Mouse (Mus musculus) T-helper 17 cell (primary cell): ENCODE data around the gene Adamtsl1.

Experiments used
- in situ Hi-C, 2 experiments: fragments of 300-600 bp; cut with MboI, MseI; formaldehyde crosslinking; loops; 1 replicate in 1 of 2; 2 replicates in 1 of 2; pipeline ENCODE4 v1.15.1; 2025; ENCODE audit warnings: high pct_unique_total_duplicates in 2 of 2

The Adamtsl1 gene

DNA sequence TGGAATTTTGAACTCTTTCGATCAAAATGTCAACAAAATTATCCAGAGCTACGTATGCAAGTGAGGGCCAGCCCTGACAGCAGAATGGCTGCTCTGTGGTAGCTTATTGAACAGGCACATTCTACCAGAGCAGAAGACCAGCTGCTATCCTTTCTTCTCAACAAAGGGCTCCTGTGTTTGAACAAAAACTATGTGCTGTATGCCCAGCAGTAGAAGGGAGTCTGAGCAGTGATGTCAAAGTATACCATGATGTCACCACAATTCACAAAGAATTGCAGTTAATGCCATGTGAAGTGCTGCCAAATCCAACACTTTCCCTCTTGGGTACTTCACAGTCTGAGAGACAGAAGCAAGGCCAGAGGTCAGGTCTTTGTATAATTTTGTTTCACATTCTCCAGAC lies 675.9 kb downstream of the Adamtsl1 start:
- in situ Hi-C loops: loop anchor here in 1 of 2 experiments (10.0 kb wide), 1 partner anchor 735 kb away; no protein-coding TSS in a partner anchor

DNA sequence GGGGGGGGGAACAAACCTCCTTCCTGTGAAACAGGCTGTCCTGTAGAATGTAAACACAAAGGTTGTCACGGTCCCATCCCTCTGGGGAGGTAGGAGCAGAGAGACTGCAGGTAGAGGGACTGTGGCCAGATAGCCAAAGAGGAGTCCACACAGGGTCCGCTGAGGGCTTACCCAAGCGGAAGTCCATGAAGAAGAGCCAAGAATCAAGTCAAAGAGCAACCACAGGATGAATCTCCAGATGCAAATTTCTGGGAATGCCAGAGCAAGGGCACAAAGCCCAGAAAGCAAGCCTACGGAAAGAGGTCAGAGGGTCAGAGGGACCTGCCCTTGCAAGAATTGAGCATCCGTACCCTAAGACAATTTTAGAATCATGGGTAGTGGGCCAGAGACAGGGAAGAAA lies 677.2 kb downstream of the Adamtsl1 start:
- in situ Hi-C loops: loop anchor here in 1 of 2 experiments (10.0 kb wide), 1 partner anchor 734 kb away; no protein-coding TSS in a partner anchor

DNA sequence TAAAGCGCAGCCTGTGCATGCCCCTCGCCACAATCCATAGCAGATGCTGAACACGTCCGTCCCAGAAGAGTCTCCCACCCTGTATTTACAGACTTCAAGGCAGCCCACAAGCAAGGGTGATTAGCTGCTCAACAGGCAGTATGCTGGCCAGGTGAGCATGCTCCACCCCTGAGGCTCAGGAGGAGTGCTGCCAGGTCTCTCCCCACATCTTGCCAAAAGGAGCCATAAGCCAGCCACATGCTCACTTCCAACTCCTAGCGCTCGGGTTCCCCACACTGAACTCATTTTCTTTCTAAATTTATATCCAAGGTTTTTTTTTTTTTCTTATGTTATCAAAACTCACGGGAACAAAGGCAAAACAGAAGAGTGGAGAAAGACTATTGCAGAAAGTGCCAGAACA lies 687.8 kb downstream of the Adamtsl1 start:
- in situ Hi-C loops: no loop called here

DNA sequence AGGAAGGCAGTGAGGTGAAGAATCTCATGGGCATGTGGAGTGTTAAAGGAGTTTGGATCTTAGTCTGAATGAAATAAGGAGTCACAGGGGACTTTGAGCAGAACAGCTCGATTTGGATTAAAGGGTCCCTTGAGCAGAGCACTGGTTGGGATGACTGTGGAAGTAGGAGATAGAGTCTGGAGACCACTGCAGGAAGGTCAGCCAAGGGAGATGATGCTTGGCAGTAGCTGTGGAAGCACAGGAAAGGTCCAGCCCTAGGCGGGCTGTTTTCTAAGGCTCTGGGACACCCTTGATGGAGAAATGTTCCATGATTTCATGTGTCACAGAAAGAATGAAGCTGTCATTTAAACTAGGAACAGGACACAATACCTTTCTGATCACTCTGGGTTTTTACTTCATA lies 689.3 kb downstream of the Adamtsl1 start:
- in situ Hi-C loops: no loop called here

DNA sequence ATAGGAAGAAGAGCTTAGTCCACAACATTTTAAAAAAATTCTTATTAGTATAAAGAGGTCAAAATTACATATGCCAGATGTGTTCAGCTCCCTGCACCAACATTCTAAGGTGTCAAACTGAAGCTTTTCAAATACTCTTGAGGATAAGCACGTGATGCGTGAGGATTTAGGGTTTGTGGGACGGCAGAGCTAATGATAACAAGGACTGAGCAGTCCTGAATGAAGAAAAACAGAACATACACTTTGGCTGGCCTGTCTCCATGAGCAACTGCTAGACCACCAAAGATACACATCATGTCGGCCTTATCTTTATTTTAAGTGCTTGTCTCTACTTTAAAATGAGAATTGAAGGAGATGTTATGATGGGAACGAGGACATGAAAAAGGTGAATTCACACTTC lies 710.9 kb downstream of the Adamtsl1 start:
- in situ Hi-C loops: loop anchor here in 1 of 2 experiments (10.0 kb wide), 1 partner anchor 1310 kb away; no protein-coding TSS in a partner anchor

DNA sequence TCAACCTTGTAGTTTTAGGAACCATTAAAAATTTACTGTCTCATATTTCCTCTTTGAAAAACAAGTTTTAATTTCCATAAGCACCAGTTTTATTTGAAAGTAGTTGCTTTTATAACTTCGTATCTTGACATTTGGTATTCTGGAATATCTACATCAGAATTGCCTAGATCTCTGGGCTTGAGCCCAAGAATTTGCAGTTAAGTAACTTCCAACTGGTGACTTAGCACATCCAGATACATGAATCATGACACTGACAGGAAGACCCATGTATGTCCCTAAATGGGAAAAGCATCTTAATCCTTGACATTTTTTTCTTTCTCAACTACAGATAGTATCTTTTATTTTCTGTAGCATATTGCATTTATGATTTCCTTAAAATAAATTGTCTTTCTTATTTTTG lies 713.1 kb downstream of the Adamtsl1 start:
- in situ Hi-C loops: loop anchor here in 1 of 2 experiments (10.0 kb wide), 1 partner anchor 1308 kb away; no protein-coding TSS in a partner anchor

DNA sequence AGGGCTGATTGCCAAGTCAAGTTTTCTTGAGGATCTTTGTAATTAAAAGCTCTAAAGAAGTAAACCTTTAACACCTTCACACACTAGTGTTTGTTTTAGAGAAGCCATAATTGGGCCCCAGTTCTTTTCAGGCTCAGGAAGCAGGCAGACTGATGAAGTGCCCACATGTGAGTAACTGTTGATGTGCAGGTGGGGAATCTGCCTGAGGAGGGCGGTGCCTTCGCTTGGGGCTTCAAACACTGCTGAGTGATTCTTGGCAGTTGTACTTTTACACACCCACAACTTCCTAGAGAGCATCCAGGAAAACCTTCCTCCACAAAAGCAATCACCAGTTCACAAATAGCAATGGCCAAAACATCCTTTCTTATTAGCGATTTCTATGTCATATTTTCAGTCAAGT lies 719.2 kb downstream of the Adamtsl1 start:
- in situ Hi-C loops: no loop called here

DNA sequence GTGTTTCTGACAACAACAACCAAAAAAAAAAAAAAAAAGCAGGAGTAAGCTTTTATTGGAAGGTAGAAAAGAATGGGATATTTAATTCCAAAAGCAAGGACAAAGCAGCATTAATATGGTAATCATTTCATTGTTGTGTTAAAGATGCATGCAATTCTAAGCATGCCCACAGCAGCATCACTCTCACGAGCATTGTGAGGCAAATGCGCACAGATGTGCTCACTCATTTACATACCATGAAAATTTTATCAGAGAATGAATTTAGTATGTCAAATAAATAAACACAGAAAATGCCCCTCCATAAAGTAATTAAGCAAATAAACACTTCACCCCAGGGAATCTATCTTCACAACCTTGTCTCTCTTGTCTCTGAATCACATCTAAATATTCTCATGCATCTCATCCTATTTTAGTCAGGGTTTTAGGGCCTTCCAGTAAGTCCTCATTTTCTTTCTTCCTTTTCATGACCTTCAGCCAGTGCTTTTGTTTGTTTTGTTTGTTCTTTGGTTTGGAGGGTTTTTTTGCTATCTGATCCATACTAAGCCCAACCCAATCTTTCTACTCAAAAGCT lies 728.0 kb downstream of the Adamtsl1 start:
- in situ Hi-C loops: loop anchor here in 1 of 2 experiments (10.0 kb wide), 1 partner anchor 1003 kb away; no protein-coding TSS in a partner anchor

DNA sequence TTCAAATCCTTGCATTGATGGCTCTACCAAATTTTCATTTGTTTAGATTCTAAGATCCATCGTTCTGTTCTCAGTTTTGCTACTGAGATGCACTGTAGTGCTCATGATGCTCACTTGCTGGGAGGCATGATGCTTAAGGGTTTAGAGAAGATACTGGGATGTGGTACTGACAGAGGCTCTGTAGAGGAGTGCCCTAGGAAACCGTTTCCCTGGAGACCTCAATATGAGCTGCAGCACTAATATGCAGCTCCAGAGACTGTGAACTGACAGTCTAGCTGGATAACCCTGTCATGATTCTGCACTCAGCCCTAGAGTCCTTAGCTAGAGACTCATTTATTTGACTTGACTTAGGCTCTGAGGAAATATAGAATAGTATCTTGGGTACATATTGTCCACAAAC lies 756.1 kb downstream of the Adamtsl1 start:
- in situ Hi-C loops: no loop called here

DNA sequence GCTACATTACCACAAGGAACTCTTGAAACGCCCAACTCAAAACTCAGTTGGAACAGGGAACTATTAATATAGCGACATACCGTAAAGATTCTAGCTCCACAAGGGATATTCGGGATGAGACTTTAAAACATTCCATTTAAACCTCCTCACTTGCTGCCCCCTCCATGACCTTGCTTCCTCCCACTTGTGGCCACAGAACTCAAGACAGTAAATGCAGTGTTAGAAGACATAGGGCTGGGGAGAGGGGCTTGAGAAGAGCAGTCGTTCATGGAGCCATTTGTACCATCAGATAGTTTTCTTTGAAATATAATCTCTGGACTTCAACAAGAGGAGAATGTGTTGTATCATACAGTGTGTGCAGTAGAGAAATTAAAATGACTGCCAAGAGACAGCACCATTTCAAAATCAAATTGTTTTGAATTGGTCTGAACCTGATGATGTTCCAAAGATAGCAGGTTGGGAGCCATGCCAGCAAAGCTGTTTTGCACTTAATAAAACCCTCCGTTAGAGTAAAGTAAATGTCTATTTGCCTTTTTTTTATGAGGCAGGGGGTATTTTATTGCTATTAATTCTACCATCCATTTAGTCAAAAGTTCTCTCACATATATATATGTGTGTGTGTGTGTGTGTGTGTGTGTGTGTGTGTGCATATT lies 759.9 kb downstream of the Adamtsl1 start:
- in situ Hi-C loops: no loop called here

DNA sequence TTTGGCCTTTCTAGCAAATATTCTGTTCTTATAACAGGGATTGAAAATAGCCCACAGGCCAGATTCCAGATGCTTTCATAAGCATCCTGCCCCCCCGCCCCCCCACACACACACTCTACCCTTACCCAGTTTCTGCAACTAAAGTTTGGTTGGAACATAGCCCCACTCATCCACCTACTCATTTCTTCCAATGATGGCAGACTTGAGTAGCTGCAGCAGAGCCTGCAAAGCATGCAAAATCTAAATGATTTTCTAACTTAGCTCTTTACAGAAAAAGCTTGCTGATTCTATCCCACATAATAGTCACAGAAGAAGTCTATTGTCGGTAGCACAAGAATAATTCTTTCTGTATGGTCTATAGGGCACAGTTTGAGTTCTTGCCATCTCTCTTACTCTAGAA lies 760.7 kb downstream of the Adamtsl1 start:
- in situ Hi-C loops: no loop called here

DNA sequence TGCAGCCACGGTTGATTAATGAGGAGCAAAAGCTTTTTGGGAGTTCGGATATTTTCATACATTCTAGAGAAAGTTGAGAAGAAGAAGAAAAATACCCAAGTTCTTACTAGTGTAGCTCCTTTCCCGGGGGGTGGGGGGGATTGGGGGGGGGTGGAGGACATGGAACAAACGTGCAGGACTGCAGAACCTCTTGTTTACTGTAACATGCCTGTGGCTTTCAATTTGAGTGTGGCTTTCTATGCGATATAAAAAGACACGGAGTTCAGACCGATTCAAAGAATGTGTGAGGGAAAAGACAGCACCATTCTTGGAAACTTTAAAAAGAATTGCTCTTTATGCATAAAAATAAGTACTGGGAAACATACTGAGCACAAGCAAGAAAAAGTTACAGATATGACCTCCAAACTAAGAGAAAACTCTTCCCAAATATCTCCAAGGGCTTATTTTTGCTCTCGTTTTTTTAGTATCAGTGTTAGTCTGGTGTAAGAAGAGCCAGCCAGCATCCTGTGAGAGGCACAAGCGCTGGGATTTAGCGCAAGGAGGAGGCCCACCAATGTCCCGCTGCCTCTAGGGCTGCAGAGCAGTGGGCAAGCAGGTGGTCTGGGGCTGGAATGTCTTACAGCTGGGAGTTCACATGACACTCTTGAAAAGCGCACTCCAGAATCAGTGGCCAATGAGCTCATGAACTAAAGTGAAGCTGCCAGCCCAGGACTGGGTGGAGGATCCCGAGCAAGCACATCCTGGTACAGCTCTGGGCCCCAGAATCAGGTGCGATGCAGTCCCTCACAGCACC lies 762.2 kb downstream of the Adamtsl1 start:
- in situ Hi-C loops: no loop called here

DNA sequence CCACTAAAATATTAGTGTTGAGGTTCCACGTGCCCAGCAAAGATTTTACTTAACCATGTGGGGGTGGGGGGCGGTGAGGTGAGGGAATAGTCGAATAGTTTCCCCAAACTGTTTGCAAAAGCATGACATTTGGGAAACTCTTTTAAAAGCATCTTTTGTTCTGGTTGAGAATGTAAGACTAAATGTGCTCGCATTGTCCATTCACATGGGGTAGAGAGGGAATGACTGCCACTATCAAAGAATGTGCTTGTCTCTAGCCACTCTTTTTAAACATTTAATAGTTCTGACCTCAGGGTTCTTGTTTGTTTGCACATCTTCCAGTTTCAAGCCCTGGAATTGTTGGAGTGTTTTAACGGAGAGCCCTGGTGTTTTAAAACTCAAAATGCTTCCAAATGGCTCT lies 764.6 kb downstream of the Adamtsl1 start:
- in situ Hi-C loops: no loop called here

DNA sequence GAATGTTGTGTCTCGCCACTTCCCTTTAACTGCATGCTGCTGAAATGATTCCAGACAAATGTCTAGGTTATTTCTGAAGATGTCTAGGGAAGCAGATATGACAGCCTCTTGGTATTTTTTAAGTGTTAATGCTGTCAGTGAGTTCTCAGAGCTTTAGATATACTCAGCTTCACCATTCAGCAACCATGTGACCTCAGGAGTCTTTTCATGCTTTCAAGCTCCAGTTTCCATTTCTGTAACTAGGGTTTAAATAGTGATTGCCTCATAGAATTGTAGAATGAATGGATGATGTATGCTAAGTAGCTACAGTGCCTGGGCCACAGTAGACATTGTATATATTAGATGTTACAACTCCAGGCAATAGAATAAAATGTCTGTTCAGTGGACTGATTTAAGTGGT lies 772.6 kb downstream of the Adamtsl1 start:
- in situ Hi-C loops: no loop called here

DNA sequence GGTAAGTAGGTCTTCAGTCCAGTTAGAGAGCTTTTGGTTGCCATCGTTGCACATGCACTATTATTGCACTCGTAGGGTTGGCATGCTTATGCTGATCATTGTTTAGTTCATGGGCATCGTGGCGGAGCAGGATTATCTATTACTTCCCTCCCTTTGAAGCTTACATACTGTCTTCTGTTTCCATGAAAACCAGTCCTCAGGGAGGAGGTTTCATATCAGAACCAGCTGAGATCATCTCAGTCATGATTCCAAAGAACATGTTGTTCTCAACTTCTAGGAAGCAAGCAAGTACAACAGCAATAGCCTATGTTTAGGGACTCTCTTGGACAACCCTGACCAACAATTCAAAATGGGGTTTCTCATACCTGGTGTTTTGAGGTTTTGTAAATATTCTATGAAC lies 774.3 kb downstream of the Adamtsl1 start:
- in situ Hi-C loops: no loop called here

DNA sequence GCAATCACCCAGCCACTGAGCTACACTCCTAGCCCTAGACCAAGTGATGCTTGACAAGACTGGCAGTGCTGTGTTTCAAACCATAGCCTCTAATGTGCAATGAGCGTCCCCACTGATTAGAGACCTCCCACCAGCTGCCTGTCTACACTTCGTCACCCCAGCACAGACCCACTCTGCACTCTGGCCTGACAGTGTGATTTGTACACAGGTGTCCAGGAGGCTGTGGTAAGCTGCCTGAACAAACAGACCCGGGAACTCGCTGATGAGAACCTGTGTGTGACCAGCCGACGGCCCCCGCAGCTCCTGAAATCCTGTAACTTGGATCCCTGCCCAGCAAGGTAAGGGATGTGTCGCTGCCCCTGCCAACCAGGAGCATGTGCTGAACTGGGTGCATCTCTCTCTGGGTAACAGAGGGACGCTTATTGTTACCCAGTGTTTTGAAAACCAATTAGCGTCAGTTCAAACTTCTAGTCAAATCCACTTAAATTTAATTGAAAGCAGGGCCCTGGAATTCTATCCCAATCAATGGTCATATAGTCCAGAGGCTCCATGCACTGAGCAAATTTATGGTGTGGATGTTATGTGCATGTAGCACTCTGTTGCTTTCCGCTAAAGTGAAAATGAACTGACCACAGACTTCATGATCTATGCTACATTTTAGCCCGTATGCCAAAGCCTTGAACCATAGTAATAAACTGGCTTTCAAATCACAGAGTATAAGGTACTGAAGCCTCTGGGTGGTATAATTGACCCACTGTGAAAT lies 775.7 kb downstream of the Adamtsl1 start:
- in situ Hi-C loops: no loop called here

DNA sequence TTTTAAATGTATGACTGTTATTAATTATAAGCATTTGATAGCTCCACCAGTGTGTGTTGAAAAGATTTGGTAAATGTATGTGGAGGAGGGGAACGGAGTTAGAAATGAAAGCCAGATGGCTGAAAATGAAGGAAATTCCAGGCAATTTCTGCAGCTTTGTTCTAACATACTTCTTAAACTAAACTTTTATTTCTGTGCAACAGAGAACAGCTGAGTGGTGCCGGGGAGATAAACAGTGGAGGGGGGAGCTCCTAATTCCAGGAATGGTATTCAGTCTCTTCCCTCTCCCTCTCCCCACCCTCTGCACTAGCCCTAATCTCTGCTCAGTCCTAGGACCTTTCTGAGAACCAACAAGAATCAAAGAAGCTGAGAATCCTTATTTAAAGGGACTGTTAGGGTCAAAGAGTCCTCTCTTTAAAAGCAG lies 780.9 kb downstream of the Adamtsl1 start:
- in situ Hi-C loops: no loop called here

DNA sequence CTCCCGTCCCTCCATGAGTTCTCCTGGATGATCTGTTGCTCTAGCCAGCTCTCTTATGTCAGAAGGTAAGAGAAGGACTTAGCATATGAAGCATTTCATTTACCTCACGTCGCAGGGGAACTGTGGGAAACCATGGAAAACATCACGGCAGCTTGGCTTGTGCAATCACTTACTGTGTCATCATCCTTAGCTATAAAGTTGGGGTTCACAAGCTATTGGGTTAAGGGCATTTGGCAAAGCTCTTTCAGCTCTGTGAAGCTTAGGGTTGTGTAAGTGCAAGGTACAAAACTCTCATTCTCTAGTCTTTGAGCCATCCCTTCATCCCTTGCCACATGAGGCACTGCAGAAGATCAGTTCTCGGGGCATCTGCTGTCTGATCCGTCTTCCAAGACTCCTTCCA lies 787.5 kb downstream of the Adamtsl1 start:
- in situ Hi-C loops: no loop called here

DNA sequence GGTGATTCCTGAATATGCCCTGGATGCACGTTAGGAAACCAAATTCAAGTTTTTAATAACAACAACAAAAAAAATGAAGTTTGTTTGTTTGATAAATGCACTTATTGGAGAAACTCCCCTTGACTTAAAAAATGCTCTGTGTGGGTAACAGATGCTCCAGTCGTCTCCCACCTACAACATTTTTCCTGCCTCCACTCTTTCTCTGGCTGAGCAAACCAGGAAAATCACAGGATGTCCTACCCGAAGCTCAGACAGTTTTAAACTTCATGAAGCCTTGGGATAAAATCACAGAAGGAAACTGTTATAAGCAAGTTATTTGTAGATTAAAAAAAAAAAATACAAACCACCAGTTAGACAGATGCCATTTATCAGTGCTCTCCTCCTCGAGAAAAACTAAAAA lies 788.1 kb downstream of the Adamtsl1 start:
- in situ Hi-C loops: no loop called here

DNA sequence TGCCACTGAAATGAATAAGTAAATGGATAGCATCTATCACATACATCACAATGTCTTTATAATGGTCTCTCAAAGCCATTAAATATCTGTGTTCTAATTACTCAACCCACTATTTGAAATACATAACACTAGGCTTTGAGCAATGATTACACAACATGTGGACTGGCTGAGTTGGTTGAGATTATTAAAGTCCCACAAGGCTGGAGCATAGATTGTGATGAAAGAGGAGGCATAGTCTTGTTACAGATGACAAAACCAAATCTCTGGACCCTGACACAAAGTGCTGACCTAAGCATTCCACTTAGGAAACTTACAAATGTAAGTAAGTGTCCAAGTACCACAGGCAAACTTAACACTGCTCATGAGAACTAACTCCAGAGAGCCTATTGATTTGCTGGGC lies 792.8 kb downstream of the Adamtsl1 start:
- in situ Hi-C loops: no loop called here

DNA sequence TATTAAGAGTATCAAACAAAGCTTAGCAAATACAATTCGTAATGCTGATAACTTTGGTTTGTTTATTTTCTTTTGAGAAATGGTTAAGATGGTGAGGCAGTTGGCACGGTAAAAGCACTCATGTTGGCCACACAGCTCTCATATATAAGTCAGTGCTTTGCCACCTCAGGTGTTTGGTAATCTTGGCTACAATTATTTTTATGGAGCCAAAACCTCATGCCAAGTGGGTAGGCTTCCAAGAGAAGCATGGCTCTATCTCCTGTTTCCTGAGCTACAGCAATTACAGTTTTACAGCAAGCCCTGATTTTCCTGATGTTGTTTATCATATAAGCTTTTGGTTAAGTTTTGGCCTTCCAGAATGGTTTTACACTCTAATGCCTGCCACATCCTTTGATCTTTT lies 795.2 kb downstream of the Adamtsl1 start:
- in situ Hi-C loops: no loop called here
